Mouse (Mus musculus) ovary, postnatal 10 days (tissue): ENCODE data around the gene Gbf1.
A peak's percentile ranks its signal among the peaks of the same experiment; 100 is the strongest.
"Not testable (repeated sequence)": the region's sequence is repeated elsewhere in the genome, so short reads cannot be mapped to it uniquely, and the experiment has no call there.

Experiments
- DNase-seq: peaks from one replicate; pipeline ENCODE4 v3.0.0; 2022; ENCODE audit warnings: low spot score

The Gbf1 gene

DNA sequence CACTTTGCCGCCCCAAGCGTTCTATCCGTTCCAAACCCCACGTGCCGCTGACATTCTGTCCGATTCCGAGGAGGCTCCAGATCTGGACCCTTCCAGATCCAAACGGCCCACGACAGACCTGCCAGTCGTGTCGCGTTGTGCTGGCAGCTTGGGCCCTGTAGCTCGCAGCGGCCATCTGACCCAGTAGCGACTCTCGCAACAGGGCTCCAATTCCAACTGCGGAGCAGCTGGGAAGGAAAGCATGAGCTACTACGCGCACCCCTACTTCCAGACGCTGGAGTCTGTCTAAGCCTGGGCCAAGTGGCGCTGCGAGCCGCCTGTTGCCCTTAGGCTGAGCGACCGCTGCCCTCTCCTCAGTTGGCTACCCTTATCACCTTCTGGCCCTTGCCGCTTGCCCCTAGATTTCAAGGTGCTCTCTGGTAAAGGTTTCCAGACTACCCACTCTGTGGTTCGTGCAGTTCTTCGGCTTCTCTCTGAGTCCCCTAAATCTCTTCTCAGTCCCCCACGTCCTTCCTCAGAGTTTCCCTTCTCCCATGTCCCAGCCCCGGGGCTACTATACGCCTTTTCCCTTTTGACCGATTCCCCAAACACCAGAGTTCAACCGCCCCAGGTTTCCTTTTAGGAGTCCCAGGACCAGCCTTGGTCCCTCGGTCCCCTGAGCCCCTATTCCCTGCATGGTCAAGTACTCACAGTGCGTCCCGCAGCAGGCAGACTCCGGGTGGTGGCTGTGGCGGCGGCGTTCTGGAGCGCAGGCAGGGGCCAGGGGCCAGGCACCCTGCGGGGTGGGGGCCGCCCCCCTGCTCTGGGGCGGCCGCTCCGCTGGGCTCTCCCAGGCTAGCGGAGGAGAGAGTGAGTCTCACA, 4.6 kb upstream of the Gbf1 start, which contains the start of gene Pitx3:
Pitx3 (minus strand) TSS at position 816 of the 861 bp plus-strand sequence.
- peak; percentile 11 for DNase-seq

- peak; percentile 63 for DNase-seq
Observed at GRCm38 (mm10) chr19:46148372-46148760, 3.9 kb upstream of the Gbf1 start.

GRCm38 (mm10) chr19:46149091-46149490, 3.2 kb upstream of the Gbf1 start:
- DNase-seq, result no peak

GRCm38 (mm10) chr19:46165950-46166349, 13.6 kb downstream of the Gbf1 start:
- DNase-seq, result no peak

- not testable (repeated sequence) for DNase-seq
Observed at GRCm38 (mm10) chr19:46167169-46167568, 14.9 kb downstream of the Gbf1 start.

DNA sequence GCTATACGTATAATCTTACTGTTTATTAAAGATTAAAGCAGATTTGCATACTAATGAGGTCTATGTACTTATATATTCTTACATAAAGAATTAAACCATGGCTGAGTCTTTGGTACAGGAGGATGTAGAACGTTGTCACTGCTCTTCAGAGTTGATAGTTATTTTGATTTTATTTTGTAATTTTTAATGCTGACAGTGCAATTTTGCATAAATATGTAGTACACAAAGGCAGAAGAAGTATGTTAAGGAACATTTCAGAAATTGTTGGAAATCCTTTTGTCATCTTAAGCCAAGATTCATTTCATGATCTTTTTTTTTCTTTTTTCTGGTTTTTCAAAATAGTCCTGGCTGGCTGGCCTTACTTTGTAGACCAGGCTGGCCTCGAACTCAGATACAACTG, 17.1 kb downstream of the Gbf1 start:
- DNase-seq, result no peak

DNA sequence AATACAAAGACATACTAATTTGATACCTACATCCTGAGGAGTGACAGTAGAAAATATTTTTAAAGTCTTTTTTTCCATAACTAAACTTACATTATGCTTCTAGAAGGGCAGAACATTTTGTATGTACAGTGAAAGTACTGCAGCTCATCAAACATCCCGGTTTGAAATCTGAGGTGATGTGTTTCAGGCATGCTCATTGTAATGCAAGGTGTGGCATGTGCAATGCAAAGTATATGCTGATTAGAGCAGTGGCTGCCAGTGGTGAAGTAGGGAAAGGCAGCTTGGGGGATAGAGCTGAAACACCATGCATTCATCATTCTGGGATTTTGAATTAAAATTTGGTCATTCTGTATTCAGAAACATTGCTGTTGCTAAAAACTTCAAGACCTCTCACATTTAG, 17.6 kb downstream of the Gbf1 start:
- DNase-seq, result no peak

GRCm38 (mm10) chr19:46172541-46172940, 20.2 kb downstream of the Gbf1 start:
- no peak for DNase-seq

- DNase-seq, result no peak
Observed at GRCm38 (mm10) chr19:46175173-46175572, 22.9 kb downstream of the Gbf1 start.

GRCm38 (mm10) chr19:46177046-46177445, 24.7 kb downstream of the Gbf1 start:
- no peak for DNase-seq

DNA sequence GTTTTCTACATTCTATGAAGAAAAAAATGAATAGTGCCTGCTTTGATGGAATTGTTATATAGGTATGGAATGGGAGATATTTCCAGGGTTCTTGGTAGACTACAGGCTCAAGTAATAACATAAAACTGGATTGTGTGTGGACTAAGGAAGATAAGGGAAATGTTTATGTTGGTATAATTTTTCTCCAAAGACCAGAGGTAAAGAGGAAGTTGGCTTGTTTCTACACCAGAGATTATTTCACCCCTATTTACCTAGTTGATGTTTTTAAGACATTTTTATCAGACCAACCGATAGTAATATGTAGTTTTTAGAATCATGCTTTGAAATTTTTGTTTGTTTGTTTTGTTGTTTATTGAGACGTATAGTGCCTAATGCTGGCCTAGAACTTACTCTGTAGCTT, 28.0 kb downstream of the Gbf1 start:
- DNase-seq, result no peak

- DNase-seq, result no peak
Observed at GRCm38 (mm10) chr19:46182241-46182640, 29.9 kb downstream of the Gbf1 start.

DNA sequence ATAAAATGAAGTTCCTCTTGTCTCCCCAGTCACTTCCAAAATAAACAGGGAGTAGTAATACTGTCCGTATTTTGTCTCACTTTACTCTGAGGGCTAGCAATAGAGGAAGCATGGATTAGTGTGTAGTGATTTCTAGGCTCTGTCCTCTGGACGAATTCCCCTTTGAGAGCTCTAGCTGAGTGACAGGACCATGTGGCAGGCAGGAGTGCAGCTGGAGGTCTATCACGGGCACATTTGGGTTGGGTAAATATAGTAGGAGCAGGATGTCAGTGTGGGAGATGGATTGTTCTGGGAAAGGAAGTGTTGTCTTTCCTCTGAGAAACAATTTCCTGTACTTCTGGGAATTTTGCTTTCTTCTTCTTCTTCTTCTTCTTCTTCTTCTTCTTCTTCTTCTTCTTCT, 34.3 kb downstream of the Gbf1 start:
- no peak for DNase-seq

GRCm38 (mm10) chr19:46187203-46187602, 34.9 kb downstream of the Gbf1 start:
- no peak for DNase-seq

GRCm38 (mm10) chr19:46198293-46198692, 46.0 kb downstream of the Gbf1 start:
- DNase-seq, result no peak

GRCm38 (mm10) chr19:46198891-46199290, 46.6 kb downstream of the Gbf1 start:
- no peak for DNase-seq

GRCm38 (mm10) chr19:46204166-46204565, 51.9 kb downstream of the Gbf1 start:
- no peak for DNase-seq

DNA sequence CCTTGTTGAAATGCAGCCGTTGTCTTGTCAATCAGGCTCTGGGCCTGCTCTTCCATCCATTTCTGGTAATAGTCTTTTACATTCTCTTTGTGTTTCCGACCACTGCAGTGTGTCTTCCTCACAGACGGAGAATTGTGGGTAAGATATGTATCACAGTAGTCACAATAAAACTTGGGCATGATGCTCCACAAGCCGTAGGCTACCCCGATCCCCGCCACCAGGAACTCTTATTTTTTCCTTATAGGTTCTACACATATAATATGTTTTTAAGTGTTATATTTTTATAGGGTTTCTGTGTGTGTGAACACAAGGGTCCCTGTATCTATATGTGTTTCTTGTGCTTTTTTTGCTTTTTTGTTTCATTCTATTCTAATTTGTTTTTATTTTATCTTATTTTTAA, 53.4 kb downstream of the Gbf1 start:
- no peak for DNase-seq

DNA sequence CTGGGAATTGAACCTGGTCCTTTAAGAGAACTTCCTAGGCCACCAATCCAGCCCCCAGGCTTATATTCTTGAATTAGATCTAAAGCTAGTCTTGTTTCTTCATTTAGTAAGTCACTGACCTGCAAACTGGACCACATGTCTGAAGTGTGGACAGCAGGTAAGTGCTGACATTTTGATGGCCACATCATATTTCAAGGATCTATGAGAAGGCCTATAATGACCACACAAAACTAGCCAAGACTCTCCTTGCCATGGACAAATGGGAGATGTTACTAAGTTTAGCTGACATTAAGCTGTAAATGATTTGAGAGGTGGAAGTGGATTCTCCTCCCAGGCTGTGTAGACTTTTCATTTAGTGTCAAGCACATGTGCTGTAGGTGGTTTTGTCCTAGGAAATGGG, 58.6 kb downstream of the Gbf1 start:
- DNase-seq, result no peak

DNA sequence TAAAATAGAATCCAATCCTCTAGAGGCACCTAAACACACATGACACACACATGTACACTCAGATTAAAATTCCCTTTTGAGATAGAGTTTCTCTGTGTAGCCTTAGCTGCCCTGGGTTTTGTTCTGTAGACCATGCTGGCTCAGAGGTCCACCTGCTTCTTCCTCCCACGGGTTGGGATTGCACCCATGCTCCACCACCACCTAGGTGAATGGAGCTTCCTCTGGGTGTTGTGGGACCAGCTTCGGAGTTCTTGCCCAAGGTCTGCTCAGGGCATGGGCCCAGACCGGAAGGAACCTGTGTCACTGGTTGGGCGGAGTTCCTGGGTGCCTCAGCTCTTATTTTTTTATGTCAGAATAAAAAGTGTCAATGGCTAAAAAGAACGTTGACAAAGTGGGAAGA, 62.2 kb downstream of the Gbf1 start:
- no peak for DNase-seq

DNA sequence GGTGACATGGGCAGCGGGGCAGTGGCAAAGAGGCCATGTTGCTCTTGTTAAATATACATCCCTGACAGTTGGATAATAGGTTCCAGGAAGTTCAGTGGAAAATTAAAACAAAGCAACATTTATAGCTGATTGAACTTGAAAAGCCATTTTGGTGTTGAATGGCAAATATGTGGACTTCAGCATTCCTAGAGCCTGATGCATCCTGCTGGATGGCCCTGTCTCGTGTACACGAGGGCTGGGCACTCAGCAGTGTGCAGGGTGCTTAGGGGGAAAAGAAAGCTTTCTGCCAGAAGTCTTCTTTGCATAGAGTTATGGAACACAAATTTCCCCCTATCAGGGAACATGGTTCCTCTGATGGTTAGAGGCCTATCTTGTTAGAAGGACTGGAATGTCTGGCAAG, 63.1 kb downstream of the Gbf1 start:
- no peak for DNase-seq

DNA sequence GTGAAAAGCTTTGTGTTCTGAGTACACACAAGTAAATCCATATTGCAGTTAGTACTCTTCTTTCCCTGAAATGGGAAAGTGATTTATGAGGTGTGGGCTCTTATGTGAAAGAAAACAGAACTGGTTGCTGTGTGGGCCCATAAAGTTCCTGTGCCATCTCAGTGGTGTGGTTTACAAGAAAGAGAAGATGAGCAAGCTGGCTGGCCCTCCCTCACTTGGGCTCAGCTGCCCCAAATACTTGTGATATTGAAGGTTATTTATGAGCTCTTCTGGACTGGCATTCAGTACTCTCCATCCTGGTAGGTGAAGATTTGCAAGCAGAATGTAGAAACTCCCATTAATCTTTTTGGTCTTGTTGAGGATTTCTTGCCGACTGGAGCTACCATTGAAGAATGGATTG, 64.4 kb downstream of the Gbf1 start:
- no peak for DNase-seq

DNA sequence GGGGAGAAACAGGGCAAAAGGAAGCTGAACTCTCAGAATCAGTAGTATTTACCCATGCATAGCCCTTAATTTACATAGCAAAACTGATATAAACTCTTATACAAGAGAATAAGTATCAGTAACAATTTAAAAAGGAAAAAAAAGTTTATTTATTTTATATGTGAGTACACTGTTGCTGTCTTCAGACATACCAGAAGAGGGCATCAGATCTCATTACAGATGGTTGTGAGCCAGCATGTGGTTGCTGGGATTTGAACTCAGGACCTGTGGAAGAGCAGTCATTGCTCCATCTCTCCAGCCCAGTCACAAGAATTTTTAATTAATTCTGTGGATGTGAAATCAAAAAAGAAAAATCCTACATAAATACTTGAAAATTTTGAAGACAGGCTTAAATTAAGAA, 65.0 kb downstream of the Gbf1 start:
- DNase-seq, result not testable (repeated sequence)

DNA sequence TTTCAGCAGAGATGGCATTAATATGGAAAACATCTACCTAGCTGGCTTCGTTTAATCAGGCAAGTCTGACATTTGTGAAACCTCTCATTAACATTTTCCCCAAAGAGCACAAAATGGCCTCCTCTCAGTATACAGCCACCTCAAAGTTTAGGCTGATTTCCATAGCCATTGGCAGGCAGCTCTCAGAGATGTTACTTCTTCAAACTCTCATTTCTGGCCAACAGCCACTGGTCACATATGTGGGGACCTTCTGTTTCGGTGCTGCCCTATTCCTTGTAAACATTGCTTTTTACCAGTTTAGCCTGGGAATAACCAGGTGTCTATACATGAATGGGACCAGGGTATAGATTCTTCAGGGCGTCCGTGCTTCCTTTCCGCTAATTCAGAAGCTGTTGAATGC, 67.8 kb downstream of the Gbf1 start:
- DNase-seq, result no peak
